Mouse (Mus musculus): Measurements from ENCODE around the gene Smim13.

GRCm38 (mm10) chr13:41251667-41252066, 2.0 kb downstream of the Smim13 start:
- no peak for TF ChIP-seq GATA1 (IDR thresholded peaks at IDR 0.05; ENCODE audit: borderline replicate concordance, low read length)
- no peak for TF ChIP-seq FLI1 (IDR thresholded peaks at IDR 0.05; ENCODE audit: low read length)
